Mouse (Mus musculus) embryonic fibroblast, embryonic 13.5 days (primary cell): Measurements from ENCODE around the gene Mospd3. TPM values are rescaled to one million over a fixed set of nuclear protein-coding genes. Genes with fewer than 3 reads are reported as not detected.
A peak's percentile ranks its signal among the peaks of the same experiment; 100 is the strongest.

ENCODE experiments used
- H3K27ac ChIP-seq: 2 replicates; pipeline ENCODE4 v1.5.1; 2012; ENCODE audit warnings: low read length, control low read depth, inconsistent platforms; ENCODE audit not compliant: insufficient read depth
- H3K4me1 ChIP-seq: 2 replicates; pipeline ENCODE4 v1.6.1; 2011; ENCODE audit warnings: low read length; ENCODE audit not compliant: control insufficient read depth, insufficient read depth
- H3K4me3 ChIP-seq: 2 replicates; pipeline ENCODE4 v1.5.1; 2011; ENCODE audit warnings: mild to moderate bottlenecking, control low read depth, low read length; ENCODE audit not compliant: insufficient read depth
- CTCF ChIP-seq: IDR thresholded peaks from 2 replicates; pipeline ENCODE4 v1.5.1; 2011; ENCODE audit warnings: mild to moderate bottlenecking, control low read depth, low read length, moderate library complexity, borderline replicate concordance; ENCODE audit not compliant: insufficient read depth
- POLR2A ChIP-seq: IDR thresholded peaks from 2 replicates; pipeline ENCODE4 v1.6.1; 2011; ENCODE audit warnings: low read depth, mild to moderate bottlenecking, control low read depth, low read length, moderate library complexity
- polyA plus RNA-seq: library from polyadenylated mRNA; stranded (reverse); fragments of >200 nt; gene quantifications from 2 replicates; pipeline ENCODE4 v1.2.4, GENCODE M21; 2011; ENCODE audit warnings: low read depth; ENCODE audit not compliant: missing spikeins, insufficient read length

The Mospd3 gene
- polyA plus RNA-seq, result 35.4 and 41.3 TPM in 2 replicates

DNA sequence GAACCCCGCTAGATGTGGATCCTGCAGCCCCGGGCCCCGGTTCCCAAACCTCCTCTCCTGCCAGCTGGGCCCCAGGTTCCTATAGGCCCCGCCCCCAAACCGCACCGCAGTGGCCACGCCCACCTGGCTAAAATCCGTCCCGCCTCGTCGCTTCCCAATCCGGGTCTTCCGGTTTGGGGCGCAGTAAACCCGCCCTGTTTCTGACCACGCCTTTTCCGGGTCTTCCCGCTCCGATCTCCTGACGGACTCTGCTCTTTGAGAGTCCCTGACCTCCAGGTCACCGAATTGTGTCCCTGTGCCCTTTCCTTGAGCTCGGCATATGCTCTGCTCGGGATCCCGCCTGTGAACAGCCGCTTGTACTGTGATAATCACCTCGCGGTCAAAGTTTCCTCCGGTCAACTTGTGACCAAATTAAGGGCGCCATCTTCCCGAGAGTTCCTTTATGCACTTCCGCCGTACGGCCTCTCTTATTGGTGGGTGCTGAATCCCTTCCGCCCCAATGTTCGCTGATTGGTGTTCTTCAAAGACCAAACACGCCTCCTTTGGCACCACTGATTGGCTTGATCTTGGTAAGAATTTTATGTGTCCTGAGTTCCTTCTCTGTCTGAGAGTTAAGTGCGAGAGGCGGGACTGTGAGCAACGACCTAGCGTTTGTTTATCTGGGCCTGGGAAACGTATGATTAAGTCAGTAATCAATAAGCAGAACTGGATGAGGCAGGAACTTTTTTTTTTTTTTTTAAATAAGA is at the start of gene Mospd3:
Gene Mospd3 (minus strand): TSS at position 440 of the 746 bp plus-strand sequence.
- Histone ChIP-seq H3K4me3 (peak within 1 kb of the TSS; percentile 68), H3K27ac (peak within 1 kb of the TSS; percentile 82), H3K4me1 (peaks cover 8% of the 10 kb centered on the region; the same call in 1 of the 2 replicates)
- TF ChIP-seq CTCF (no peak), POLR2A (peak; percentile 85)

DNA sequence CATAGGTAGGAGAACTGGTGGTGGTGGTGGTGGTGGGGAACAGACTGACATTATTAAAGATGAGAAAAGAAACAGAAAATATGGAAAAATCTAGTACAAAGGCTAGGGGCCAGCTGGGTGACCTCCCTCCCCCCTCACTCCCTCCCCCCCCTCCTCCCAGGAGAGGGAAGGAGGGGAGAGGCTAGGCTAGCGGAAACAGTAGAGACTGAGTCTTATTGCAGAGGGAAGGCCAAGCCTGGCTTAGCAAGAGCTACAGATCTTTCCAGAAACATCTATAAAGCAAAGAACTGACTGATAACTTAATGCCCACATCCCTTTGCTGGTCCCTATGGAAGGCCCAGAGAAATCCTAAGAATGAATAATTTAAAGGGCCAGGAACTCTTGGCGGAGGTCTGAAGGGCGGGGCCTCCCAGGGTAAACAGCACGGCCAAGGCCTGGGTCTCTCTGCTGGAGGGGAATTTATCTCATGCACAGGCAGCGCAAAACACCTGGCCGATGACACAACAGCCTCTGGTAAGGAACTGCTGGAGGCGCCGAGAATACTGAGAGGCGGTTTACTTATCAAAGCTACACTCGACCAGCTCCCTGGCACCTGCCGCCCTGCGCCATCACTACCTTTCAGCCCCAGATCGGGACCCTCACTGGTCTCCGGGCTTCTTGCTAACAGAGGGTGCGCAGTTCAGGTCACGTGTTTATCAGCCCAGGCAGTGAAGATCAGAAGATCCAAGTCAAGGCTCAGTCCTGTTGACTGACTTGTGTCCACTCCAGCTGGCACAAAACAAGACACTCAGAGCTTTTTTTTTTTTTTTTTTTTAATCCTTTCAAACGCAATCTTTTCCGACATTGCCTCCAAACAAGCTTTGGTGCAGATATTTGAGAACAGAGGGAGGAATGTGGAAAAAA is 49.1 kb upstream of the Mospd3 start:
- peaks cover 8% of the 10 kb centered on the region; the same call in 1 of the 2 replicates for H3K4me1 ChIP-seq
- no peak for TF ChIP-seq CTCF
- no peak for TF ChIP-seq POLR2A
- no peak overlapping the region for H3K4me3 ChIP-seq
- H3K27ac ChIP-seq, result no peak overlapping the region

DNA sequence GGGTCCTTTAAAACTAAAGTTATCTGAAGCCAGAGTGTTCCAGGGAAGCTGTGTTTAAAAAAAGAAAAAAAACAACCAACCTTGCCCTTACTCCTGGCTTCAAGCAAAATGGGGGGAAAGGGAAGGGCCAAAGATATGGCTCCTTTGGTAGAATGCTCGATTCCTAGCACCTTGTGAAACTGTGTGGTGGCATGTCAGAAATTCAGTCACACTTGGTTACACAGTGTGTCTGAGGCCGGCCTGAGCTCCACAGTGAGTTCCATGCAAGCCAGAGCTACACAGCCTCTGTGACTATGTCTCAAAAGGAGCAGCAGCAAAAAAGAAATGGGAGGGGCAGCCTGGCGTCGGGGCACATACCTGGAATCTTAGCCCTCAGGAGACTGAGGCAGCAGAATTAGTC is 48.4 kb upstream of the Mospd3 start:
- TF ChIP-seq POLR2A (no peak), CTCF (no peak)
- H3K4me3 ChIP-seq, result no peak overlapping the region
- no peak overlapping the region for H3K27ac ChIP-seq
- H3K4me1 ChIP-seq, result peaks cover 8% of the 10 kb centered on the region; the same call in 1 of the 2 replicates

DNA sequence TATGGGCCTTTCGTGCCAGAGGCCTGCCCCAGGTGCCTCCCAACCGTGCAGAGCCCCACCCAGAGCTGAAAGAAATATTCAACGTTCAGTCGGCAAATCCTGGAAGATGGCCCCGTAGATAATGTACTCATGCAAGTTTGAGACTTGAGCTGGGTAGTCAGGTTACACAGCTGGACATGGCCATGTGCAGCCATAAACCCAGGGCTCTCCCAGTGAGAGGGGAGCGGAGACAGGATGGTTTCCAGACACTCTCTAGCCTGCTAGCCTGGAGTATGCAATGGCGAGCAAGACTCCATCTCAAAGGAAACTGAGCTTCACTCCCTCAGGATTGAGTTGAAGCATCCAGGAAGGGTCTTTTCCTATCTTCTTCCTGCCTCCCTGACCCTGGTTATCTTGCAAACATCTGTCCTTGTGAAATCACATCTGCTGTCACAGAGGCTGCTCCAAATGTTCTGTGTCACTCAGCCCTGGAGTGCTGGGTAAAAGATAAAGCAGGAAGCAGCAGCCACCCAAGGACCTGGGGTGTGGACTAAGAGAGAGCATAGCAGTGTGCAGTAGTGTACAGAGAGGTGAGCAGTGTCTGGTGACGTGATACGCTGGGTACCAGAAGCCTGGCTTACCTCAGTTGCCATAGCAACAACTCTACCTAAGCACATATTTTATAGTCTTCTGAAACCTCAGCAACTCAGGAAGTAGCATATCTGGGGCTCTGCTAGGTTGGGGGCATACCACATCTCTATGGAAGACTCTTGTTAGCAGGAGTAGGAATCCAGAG is 47.2 kb upstream of the Mospd3 start:
- H3K27ac ChIP-seq, result no peak overlapping the region
- H3K4me3 ChIP-seq, result no peak overlapping the region
- H3K4me1 ChIP-seq, result peaks cover 8% of the 10 kb centered on the region; the same call in 1 of the 2 replicates
- TF ChIP-seq CTCF, result no peak
- TF ChIP-seq POLR2A, result no peak

DNA sequence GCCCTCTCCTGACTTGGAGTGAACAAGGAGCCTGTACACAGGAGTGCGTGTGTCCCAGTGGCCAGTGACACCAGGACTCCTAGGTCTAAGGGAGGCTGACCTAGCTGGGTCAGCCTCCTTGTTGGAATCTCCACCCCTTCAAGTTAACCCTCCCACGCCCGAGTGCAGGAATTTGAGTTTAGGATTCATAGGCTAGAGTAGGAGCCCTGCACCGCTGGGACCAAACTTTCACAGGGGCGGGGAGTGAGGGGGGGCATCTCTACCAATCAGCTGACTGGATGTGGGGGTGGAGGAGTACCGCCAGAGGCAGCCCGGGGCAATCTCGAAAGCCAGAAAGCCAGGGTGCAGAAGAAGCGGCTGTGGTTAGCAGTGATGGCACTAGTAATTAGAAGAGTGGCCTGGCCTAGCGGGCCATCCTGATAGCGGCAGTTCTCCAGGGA is 44.8 kb upstream of the Mospd3 start, which contains the start of gene Irs3:
Gene Irs3 (minus strand): TSS at position 63 of the 440 bp plus-strand sequence.
- Histone ChIP-seq H3K27ac (no peak within 1 kb of the TSS), H3K4me1 (0 out of 2 replicates have a peak, but pooled peaks cover 3% of the 10 kb centered on the region), H3K4me3 (peak within 1 kb of the TSS; percentile 6; the same call in 1 of the 2 replicates)
- TF ChIP-seq POLR2A, result peak; percentile 40; the same call in 1 of the 2 replicates
- no peak for TF ChIP-seq CTCF

DNA sequence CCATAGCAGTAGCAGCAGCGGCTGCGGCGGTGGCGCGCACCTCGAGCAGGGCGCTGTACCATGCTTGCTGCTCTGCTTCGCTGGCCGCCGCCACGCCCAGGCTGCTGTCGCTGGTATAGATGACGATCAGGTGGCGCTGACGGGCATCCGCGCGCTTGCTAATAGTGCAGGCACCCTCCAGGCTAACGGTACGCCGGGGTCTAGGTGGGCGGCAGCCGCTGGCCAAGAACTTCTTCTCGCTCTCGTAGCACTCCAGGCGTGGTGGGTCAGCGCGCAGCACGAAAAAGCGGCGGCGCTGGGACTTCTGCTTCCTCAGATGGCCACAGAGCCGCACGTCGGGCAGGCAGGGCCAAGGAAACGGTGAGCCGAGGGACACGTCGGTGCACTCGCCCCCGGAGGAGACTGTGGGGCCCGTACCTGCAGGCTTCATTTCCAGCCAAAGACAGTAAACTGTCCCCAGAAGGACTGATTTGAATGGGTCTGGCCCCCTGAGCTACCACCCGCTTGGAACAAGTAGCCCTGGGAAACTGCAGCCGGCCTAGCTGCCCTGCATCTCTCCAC is 44.3 kb upstream of the Mospd3 start:
- Histone ChIP-seq H3K4me3 (peak overlapping the region; percentile 6; the same call in 1 of the 2 replicates), H3K4me1 (0 out of 2 replicates have a peak, but pooled peaks cover 3% of the 10 kb centered on the region), H3K27ac (no peak overlapping the region)
- TF ChIP-seq POLR2A, result no peak
- no peak for TF ChIP-seq CTCF

DNA sequence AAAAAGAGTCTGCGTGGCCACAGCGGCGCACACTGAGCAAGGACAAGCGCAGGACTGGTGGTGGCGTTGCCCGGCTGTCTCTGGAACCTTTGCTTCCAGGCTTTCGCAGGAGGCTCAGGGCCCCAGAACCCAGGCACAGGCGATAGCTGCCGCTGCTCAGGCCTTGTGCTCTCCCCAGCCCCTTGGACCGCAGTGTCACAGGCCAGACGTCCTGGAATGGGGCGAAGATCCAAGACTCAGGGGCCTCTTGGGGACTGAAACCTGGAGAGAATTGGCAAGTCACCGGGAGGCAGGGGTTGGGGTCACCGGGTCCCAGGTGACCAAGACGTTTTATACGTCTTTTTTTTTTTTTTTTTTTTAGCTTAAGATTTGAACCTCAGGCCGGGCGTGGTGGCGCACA is 43.6 kb upstream of the Mospd3 start:
- H3K4me3 ChIP-seq, result no peak overlapping the region

DNA sequence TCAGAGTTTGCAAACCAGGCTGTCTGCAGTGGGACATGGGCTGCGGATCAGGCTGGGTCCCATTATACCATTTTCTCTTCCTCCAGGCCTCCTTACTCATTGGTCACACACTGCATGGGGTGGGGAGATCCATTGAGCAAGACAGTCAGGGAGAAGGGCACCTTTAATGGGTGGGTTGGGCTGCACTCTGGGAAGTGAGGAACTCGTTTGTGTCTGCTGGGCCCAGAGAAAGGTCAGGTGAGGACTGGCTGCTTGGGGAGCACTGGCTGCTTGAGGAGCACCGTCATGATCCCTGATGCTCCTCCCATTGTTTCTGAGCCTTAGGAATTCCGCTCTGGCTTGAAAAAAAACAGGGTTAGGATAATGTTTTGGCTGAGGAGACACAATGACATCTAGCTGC is 42.0 kb upstream of the Mospd3 start:
- TF ChIP-seq POLR2A, result no peak
- no peak for TF ChIP-seq CTCF
- H3K27ac ChIP-seq, result no peak overlapping the region
- no peak overlapping the region for H3K4me3 ChIP-seq
- no peaks in the 10 kb centered on the region for H3K4me1 ChIP-seq

More for the DNA sequence above, 43.6 kb upstream of the Mospd3 start:
- 0 out of 2 replicates have a peak, but pooled peaks cover 3% of the 10 kb centered on the region for H3K4me1 ChIP-seq
- no peak overlapping the region for H3K27ac ChIP-seq
- no peak for TF ChIP-seq POLR2A
- TF ChIP-seq CTCF, result no peak
